Mouse (Mus musculus) thymus, adult 2 months (tissue): ENCODE measurements around the gene 5730409E04Rik. TPM values are rescaled to one million over a fixed set of nuclear protein-coding genes. Genes with fewer than 3 reads are reported as not detected.

Experiments used
- DNase-seq: peaks from one replicate; pipeline ENCODE4 v3.0.0; 2021
- H3K27ac ChIP-seq: fragments of 200-500 bp; 2 replicates; pipeline ENCODE4 v1.5.1; 2012; ENCODE audit warnings: low read length, control low read depth; ENCODE audit not compliant: control insufficient read depth, insufficient read depth
- H3K27me3 ChIP-seq: fragments of 200-500 bp; 2 replicates; pipeline ENCODE4 v1.6.1; 2012; ENCODE audit warnings: mild to moderate bottlenecking, low read length, moderate library complexity, mixed read lengths; ENCODE audit not compliant: control insufficient read depth, insufficient read depth
- H3K36me3 ChIP-seq: fragments of 200-500 bp; 2 replicates; pipeline ENCODE4 v1.6.1; 2012; ENCODE audit warnings: mild to moderate bottlenecking, low read length, moderate library complexity; ENCODE audit not compliant: control insufficient read depth, insufficient read depth
- H3K4me1 ChIP-seq: fragments of 200-500 bp; replicated peaks from 2 replicates; pipeline ENCODE4 v1.6.1; 2012; ENCODE audit warnings: low read length; ENCODE audit not compliant: control insufficient read depth, insufficient read depth
- H3K4me3 ChIP-seq: fragments of 200-500 bp; 2 replicates; pipeline ENCODE4 v1.5.1; 2012; ENCODE audit warnings: mild to moderate bottlenecking, low read length, control low read depth, moderate library complexity; ENCODE audit not compliant: control insufficient read depth, insufficient read depth
- CTCF ChIP-seq: fragments of 200-500 bp; IDR thresholded peaks from 2 replicates; pipeline ENCODE4 v1.5.1; 2012; ENCODE audit warnings: mild to moderate bottlenecking, control low read depth, low read length, moderate library complexity, borderline replicate concordance; ENCODE audit not compliant: control insufficient read depth, poor library complexity, insufficient read depth; ENCODE audit errors: extremely low read depth
- POLR2A ChIP-seq: fragments of 200-500 bp; IDR thresholded peaks from 2 replicates; pipeline ENCODE4 v1.6.1; 2012; ENCODE audit warnings: mild to moderate bottlenecking, low read length, control low read depth, moderate library complexity; ENCODE audit not compliant: control insufficient read depth, poor library complexity, insufficient read depth; ENCODE audit errors: extremely low read depth
- WGBS: fragments of 180-500 bp; shearing (Covaris S2); methylation state at CpG from one replicate; pipeline ENCODE4 v1.1.7; 2018; 5-methylcytosine and 5-hydroxymethylcytosine counted together
- polyA plus RNA-seq: library from polyadenylated mRNA; depleted of rRNA; stranded (reverse); fragments of >200 nt; gene quantifications from 2 replicates; pipeline ENCODE4 v1.2.3, GENCODE M21; 2012; rRNA removed

The 5730409E04Rik gene
- polyA plus RNA-seq: 3.6 and 4.6 TPM in 2 replicates

- Histone ChIP-seq H3K27me3 (peaks cover 6% of the 10 kb centered on the region), H3K36me3 (no peaks in the 10 kb centered on the region), H3K27ac (no peak within 1 kb of the TSS), H3K4me1 (peaks cover 6% of the 10 kb centered on the region), H3K4me3 (peak within 1 kb of the TSS; percentile 39)
- TF ChIP-seq POLR2A (no peak), CTCF (no peak)
- WGBS: 2% methylated on average over 48 of the region's 48 CpGs
- peak; percentile 3 for DNase-seq
Observed at GRCm38 (mm10) chr4:126609606-126610181, at the start of gene 5730409E04Rik. TSS of gene 5730409E04Rik (plus strand) at chr4:126609818.

- Histone ChIP-seq H3K36me3 (peaks cover 62% of the 10 kb centered on the region), H3K4me1 (no peaks in the 10 kb centered on the region), H3K27ac (no peak overlapping the region), H3K27me3 (no peaks in the 10 kb centered on the region), H3K4me3 (no peak overlapping the region)
- WGBS: 95% methylated on average over 6 of the region's 6 CpGs
- TF ChIP-seq POLR2A: no peak
- TF ChIP-seq CTCF: no peak
- no peak for DNase-seq
Observed at GRCm38 (mm10) chr4:126563798-126564197, 45.8 kb upstream of the 5730409E04Rik start.

GRCm38 (mm10) chr4:126567243-126567642 lies 42.4 kb upstream of the 5730409E04Rik start:
- DNase-seq: no peak
- Histone ChIP-seq H3K4me1 (no peaks in the 10 kb centered on the region), H3K36me3 (peaks cover 83% of the 10 kb centered on the region), H3K27ac (no peak overlapping the region), H3K4me3 (no peak overlapping the region), H3K27me3 (no peaks in the 10 kb centered on the region)
- TF ChIP-seq POLR2A: no peak
- TF ChIP-seq CTCF: no peak
- WGBS: 98% methylated on average over 4 of the region's 4 CpGs

DNA sequence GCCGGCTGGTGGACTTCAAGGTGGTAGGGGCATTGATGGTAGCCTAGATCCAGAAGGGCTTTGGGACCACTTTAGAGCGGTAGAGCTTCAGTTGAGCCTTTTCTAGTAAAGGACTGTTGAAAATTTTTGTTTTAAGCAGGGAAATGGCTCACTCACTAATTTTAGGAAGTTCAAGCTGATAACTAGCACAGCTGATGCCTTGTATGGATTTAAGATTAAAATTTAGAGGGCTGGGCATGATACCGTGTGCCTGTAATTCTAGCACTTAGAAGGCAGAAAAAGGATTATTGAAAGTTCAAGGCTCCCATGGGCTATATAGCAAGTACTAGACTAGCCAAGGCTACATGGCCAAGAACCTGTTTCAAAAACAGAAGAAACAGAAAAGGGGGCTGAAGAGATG lies 39.8 kb upstream of the 5730409E04Rik start:
- DNase-seq: no peak

DNA sequence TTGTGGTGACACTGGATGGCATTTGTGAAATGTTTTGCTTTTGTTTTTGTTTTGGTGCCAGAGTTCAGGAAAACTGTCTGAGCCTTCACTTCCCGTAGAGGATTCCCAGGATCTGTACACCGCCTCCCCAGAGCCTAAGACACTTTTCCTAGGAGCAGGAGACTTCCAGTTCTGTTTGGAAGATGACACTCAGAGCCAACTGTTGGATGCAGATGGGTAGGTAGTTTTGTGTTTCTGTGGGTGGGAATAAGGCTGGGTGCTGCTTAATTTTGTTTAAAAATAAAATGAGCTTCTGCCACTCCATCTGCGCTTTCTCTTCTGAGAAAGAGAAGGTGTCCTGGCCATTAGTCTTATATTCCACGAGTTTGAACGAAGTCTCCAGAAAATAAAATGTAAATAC lies 33.3 kb upstream of the 5730409E04Rik start:
- DNase-seq: no peak
- WGBS: 98% methylated on average over 5 of the region's 5 CpGs
- H3K36me3 ChIP-seq: peaks cover 88% of the 10 kb centered on the region
- no peaks in the 10 kb centered on the region for H3K27me3 ChIP-seq
- H3K4me3 ChIP-seq: no peak overlapping the region
- no peaks in the 10 kb centered on the region for H3K4me1 ChIP-seq
- TF ChIP-seq CTCF (no peak), POLR2A (no peak)
- H3K27ac ChIP-seq: no peak overlapping the region

More for the DNA sequence above, 39.8 kb upstream of the 5730409E04Rik start:
- H3K27me3 ChIP-seq: no peaks in the 10 kb centered on the region
- H3K36me3 ChIP-seq: peaks cover 88% of the 10 kb centered on the region
- no peak for TF ChIP-seq POLR2A
- TF ChIP-seq CTCF: no peak
- H3K4me3 ChIP-seq: no peak overlapping the region
- 95% methylated on average over 3 of the region's 3 CpGs for WGBS
- H3K27ac ChIP-seq: no peak overlapping the region
- no peaks in the 10 kb centered on the region for H3K4me1 ChIP-seq

DNA sequence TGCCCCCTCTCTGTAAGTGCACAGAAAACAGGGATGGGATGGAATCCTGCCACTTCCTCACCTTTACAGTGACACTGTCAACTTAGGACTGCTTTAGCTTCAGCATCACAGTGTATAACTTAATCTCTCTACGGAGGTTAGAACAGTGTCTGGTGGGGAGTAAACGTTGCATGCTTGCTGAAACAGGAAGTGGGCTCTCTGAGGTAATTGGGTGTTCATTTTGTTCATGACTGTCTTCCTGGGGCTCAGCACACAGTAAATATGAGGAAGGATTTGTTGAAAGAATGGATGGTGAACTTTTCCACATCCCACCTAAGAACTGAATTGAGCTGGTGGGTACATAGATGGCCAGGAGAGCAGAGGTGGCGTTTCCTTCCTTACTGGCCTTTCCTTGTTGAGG lies 31.7 kb upstream of the 5730409E04Rik start:
- H3K27ac ChIP-seq: no peak overlapping the region
- H3K36me3 ChIP-seq: peaks cover 86% of the 10 kb centered on the region
- 38% methylated on average over 3 of the region's 3 CpGs for WGBS
- DNase-seq: no peak
- no peak for TF ChIP-seq CTCF
- TF ChIP-seq POLR2A: no peak
- H3K4me3 ChIP-seq: no peak overlapping the region
- H3K27me3 ChIP-seq: no peaks in the 10 kb centered on the region
- no peaks in the 10 kb centered on the region for H3K4me1 ChIP-seq

- Histone ChIP-seq H3K27me3 (no peaks in the 10 kb centered on the region), H3K27ac (no peak overlapping the region), H3K36me3 (peaks cover 83% of the 10 kb centered on the region), H3K4me1 (no peaks in the 10 kb centered on the region), H3K4me3 (no peak overlapping the region)
- TF ChIP-seq CTCF (no peak), POLR2A (no peak)
- WGBS: 95% methylated on average over 2 of the region's 2 CpGs
- DNase-seq: no peak
Observed at GRCm38 (mm10) chr4:126579077-126579476, 30.5 kb upstream of the 5730409E04Rik start.
